Mouse (Mus musculus): ENCODE data around the gene Rasal1.

The Rasal1 gene

GRCm38 (mm10) chr5:120725811-120726455 is 77.3 kb downstream of the Rasal1 start:
- no peak for DNase-seq (ENCODE audit: low spot score)
